Mouse (Mus musculus): ENCODE data around the gene Pole2. TPM values are rescaled to one million over a fixed set of nuclear protein-coding genes. Genes with fewer than 3 reads are reported as not detected.
"Not testable (repeated sequence)": the region's sequence is repeated elsewhere in the genome, so short reads cannot be mapped to it uniquely, and the experiment has no call there.

Gene Pole2
- total RNA-seq, 2 experiments from 2014 or later, result 0.28 to 0.42 TPM

DNA sequence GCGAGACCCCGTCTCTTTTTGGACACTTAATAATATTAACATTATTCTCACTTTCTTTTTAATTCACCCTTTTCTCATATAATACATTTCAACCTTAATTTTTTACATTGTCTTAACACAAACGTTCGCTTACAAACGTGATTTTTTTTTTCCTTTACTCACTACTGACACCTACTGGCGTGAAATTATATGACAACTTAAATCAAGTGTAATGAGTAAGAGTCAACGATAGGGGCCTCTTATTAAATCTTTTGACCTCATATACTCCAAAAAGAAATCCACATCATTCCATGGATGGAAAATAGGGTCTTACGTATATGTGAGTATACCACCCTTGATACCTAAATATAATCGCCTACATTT lies 68.4 kb downstream of the Pole2 start:
- peak; percentile 81 for TF ChIP-seq CTCF (IDR thresholded peaks at IDR 0.05)
- intact Hi-C loops (cut with DNase I), result no loop called here
- H3K27ac ChIP-seq, result peak overlapping the region; percentile 98

DNA sequence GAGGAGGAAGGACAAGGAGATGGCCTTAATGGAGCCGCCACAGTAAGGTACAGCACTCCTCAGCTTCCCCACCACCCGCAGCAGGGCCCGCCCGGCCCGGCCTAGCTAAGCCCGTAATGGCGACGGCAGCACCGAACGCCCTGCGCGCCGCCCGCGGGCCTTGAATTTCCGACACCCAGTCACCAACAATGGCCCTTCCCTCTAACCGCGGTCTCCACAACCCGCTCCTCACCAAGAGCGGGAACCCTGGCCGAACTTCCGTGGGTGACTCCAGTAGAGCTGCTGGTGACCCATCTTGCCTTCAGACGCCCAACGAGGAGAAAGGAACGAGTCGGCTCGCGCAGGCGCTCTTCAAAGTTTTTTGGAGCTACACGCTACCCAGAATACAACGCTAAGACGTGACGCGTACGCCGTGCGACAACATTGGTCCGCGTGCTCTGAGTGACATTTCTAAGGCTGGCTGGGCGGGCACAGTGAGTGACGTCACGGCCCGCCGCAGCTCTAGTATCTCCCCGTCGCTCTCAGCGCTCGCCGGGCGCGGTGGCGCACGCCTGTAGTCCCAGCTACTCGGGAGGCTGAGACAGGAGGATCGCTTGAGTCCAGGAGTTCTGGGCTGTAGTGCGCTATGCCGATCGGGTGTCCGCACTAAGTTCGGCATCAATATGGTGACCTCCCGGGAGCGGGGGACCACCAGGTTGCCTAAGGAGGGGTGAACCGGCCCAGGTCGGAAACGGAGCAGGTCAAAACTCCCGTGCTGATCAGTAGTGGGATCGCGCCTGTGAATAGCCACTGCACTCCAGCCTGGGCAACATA lies 69.0 kb downstream of the Pole2 start, which contains the start of gene Rps29:
TSS of gene Rps29 (minus strand) at position 422 of the 813 bp plus-strand sequence.
- peak within 1 kb of the TSS; percentile 98 for H3K27ac ChIP-seq
- intact Hi-C loops (cut with DNase I), result not testable (repeated sequence)
- H3K4me3 ChIP-seq, result peak within 1 kb of the TSS; percentile 80
- DNase-seq, result peak; percentile 96

More for the DNA sequence above, 68.4 kb downstream of the Pole2 start:
- no peak for DNase-seq
- peak overlapping the region; percentile 80 for H3K4me3 ChIP-seq

DNA sequence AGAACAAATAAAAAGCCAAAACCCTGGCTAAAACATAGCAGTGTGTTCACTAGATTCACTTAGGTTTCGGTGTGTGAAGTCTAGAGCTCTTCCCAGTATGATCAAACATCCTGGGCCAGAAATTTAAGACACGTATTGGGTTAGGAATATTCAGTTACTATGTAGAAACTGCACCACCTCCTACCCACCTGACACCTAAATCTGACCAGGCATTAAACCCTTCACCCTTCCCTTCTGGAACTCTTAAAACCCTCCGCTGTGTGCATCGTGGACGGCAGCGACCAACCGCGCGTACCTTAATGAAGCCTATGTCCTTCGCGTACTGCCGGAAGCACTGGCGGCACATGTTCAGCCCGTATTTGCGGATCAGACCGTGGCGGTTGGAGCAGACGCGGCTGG lies 69.6 kb downstream of the Pole2 start:
- no peak for TF ChIP-seq CTCF (IDR thresholded peaks at IDR 0.05)
- DNase-seq, result no peak
- Histone ChIP-seq H3K27ac (peak overlapping the region; percentile 98), H3K4me3 (peak overlapping the region; percentile 80)
- intact Hi-C loops (cut with DNase I), result no loop called here

DNA sequence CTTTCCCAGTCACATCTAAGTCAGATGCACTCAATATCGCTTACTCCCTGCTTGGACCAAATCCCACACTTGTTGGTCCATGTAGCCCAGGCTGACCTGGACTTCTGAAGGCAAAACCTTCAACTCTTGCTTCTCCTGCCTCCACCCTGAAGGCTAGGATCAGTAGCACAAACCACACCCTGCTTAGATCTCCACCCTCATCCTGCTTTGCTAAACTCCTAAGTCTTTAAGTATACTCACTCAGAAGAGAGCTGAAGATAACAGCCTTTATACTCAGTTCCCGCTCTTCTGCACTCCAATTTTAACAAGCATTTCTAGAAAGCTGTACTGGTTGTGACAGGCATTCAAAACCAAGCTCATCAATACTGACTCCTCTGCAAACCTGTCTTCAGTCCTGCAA lies 70.9 kb downstream of the Pole2 start:
- intact Hi-C loops (cut with DNase I), result no loop called here
- TF ChIP-seq CTCF (IDR thresholded peaks at IDR 0.05), result no peak

DNA sequence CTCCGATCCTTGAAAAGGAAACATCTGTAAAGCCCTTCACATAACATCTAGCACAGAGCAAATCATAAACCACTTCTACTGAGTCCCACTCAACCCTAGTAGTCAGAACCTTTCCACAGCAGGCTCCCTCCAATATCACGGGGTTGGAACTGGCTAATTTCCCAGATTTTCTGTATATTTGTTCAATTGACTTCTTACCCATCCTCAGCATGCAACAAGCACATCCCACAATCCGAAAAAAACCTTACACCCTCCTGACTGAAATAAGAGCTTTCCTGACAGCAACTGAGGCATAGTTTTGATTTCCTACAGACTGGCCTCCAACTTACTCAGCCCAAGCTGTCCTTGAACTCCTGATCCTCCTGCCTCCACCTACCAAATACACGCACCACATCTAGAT lies 71.6 kb downstream of the Pole2 start:
- intact Hi-C loops (cut with DNase I), result no loop called here
- no peak for DNase-seq
- no peak overlapping the region for H3K27ac ChIP-seq
- H3K4me3 ChIP-seq, result no peak overlapping the region
- no peak for TF ChIP-seq CTCF (IDR thresholded peaks at IDR 0.05)

More for the DNA sequence above, 70.9 kb downstream of the Pole2 start:
- DNase-seq, result no peak
- Histone ChIP-seq H3K27ac (no peak overlapping the region), H3K4me3 (no peak overlapping the region)

DNA sequence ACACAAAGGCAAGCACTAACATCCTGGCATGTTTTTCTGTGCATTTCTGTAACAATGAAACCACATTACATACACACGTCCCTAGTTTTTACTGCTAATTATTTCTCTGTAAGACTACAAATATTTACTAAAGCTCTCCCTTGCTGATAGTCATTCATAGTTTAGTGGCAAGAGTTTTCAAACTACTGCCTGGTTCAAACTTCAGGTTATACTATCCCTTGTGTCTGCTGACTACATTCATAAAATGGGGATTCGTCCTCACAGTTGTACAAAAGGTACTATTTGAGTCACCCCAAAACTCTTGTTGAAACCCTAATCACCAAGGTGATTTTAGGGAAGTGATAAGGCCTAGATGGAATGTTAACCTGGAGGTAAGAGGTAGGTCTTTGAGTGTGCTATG lies 72.1 kb downstream of the Pole2 start:
- intact Hi-C loops (cut with DNase I), result no loop called here
- Histone ChIP-seq H3K4me3 (no peak overlapping the region), H3K27ac (no peak overlapping the region)
- no peak for TF ChIP-seq CTCF (IDR thresholded peaks at IDR 0.05)
- DNase-seq, result no peak

Small RNAs within 50 kb of the gene (microRNA-seq; reads per million reads assigned to microRNA genes)
- gene Gm47287 (not detected), gene Gm47295 (not detected)

Other genes starting within 250 kb of the Pole2 start
- gene Rps29, start 69.0 kb downstream of the Pole2 start, total RNA-seq (2021), result 1,000 to 10,000 TPM in 1 of 2 experiments, 100 to 1,000 TPM in 1; 838 to 1,075 TPM
- gene Lrr1, start 59.4 kb downstream of the Pole2 start, total RNA-seq (2021), result not detected
- 100 to 1,000 TPM; 290 to 325 TPM for gene Rpl36al, start 44.1 kb downstream of the Pole2 start, total RNA-seq (2021)
- gene Mgat2, start 44.0 kb downstream of the Pole2 start, total RNA-seq (2021), result 1 to 10 TPM; 6.0 to 7.3 TPM
- 1 to 10 TPM; 3.1 to 3.4 TPM for gene Gm49383, start 31.1 kb downstream of the Pole2 start, total RNA-seq (2021)
- gene Dnaaf2, start 29.8 kb downstream of the Pole2 start, total RNA-seq (2021), result under 1 TPM; 0.38 to 0.64 TPM
- gene Gm49384, start 23.9 kb downstream of the Pole2 start, total RNA-seq (2021), result 1 to 10 TPM; 2.0 to 3.2 TPM
- gene Klhdc1, start 13.0 kb upstream of the Pole2 start, total RNA-seq (2021), result 10 to 100 TPM; 18.7 to 24.1 TPM
- gene Klhdc2, start 68.5 kb upstream of the Pole2 start, total RNA-seq (2021), result 100 to 1,000 TPM; 110 to 114 TPM
- gene Nemf, start 129.0 kb upstream of the Pole2 start, total RNA-seq (2021), result 10 to 100 TPM; 23.1 to 23.6 TPM
- gene Arf6, start 144.0 kb upstream of the Pole2 start, total RNA-seq (2021), result 10 to 100 TPM; 20.5 to 20.8 TPM
- gene Gm9887, start 144.3 kb upstream of the Pole2 start, total RNA-seq (2021), result not detected

Data from gastrocnemius, adult 2 months (tissue).